Mouse (Mus musculus): Measurements from ENCODE around the gene Trim43a. TPM values are rescaled to one million over a fixed set of nuclear protein-coding genes. Genes with fewer than 3 reads are reported as not detected.

The Trim43a gene
- polyA plus RNA-seq (2012; ENCODE audit: low replicate concordance) = not detected in 2 replicates

DNA sequence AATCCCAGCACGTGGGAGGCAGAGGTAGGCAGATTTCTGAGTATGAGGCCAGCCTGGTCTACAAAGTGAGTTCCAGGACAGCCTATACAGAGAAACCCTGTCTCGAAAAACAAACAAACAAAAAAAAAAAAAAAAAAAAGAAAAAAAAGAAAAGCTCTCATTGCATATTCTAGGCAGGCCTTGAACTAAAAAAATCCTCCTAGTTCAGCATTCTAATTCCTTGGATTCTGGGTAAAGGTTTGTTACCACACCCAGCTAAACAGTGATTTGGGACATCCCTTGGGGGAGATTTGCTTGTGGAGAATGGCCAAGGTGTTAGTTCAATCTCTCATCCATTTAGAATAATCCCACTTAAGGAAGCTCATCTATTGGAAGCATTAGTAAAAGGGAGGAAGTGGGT lies at the start of gene Trim43a:
Gene Trim43a (plus strand): TSS at position 301 of the 400 bp plus-strand sequence.

DNA sequence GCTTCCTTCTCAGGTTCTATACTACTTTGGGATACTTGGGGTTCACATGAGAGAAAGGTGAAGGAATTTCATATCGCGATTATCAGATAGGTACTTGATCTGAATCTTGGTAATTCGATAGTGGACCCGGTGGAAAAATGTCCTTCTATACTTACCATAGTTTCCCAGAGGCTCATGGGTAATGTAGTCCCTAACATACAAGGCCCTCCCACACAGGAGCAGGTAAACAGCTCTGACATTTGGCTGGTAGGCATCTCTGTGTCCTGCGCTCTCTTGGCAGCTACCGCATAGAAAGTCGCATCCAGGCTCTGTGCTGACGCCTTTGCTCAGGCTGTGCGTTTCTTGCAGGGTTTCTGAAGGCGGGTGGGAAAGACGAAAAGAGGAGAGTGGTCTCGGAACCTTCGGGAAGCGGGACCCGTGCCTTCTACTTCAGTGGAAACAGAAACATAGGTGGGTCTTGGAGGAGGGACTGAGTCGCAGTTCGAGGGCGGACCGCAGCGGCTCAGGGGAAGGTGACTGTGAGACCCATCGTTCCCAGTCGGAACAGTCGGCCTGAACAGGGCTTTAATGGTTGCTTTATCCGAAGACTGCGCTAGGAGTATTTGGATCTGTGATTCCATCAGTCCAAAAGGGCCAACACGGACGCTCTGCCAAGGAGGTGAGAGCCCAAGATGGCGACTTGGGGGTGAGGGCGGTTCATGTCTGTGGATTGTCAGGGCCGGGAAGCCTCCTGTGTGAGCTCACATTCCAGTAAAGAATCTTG lies 32.7 kb upstream of the Trim43a start, which contains the start of gene Zfp949:
Gene Zfp949 (plus strand): TSS at position 170 of the 763 bp plus-strand sequence.

Other genes with a start within 250 kb of the Trim43a start
- gene Snx14, start 141.9 kb upstream of the Trim43a start, polyA plus RNA-seq (2012; ENCODE audit: low replicate concordance) = 6.0 and 12.4 TPM in 2 replicates
- gene Gm20537, start 124.3 kb upstream of the Trim43a start, polyA plus RNA-seq (2012; ENCODE audit: low replicate concordance) = 10.0 and 10.2 TPM in 2 replicates
- 65.3 and 75.2 TPM in 2 replicates for gene Syncrip, start 98.3 kb upstream of the Trim43a start, polyA plus RNA-seq (2012; ENCODE audit: low replicate concordance)
- 0.92 and 1.6 TPM in 2 replicates for gene Zfp949, start 32.9 kb upstream of the Trim43a start, polyA plus RNA-seq (2012; ENCODE audit: low replicate concordance)
- gene Mthfsl, start 139.4 kb downstream of the Trim43a start, polyA plus RNA-seq (2012; ENCODE audit: low replicate concordance) = 12.8 and 13.9 TPM in 2 replicates
- 0.66 and 4.4 TPM in 2 replicates for gene Bcl2a1d, start 151.0 kb downstream of the Trim43a start, polyA plus RNA-seq (2012; ENCODE audit: low replicate concordance)

Measured in hematopoietic multipotent progenitor cell, adult 10-12 weeks (in vitro differentiated cells).